Mouse (Mus musculus) thymus, postnatal 36 days (tissue): ENCODE data around the gene Rnf135.
A peak's percentile ranks its signal among the peaks of the same experiment; 100 is the strongest.
"Not testable (repeated sequence)": the region's sequence is repeated elsewhere in the genome, so short reads cannot be mapped to it uniquely, and the experiment has no call there.

Experiments used
- DNase-seq, 2 experiments: peaks; one replicate each; pipeline ENCODE4 v3.0.0; 2022; ENCODE audit warnings: mixed read lengths in 2 of 2

The Rnf135 gene

GRCm38 (mm10) chr11:80163362-80164116, 20.1 kb upstream of the Rnf135 start:
- no peak for DNase-seq

GRCm38 (mm10) chr11:80164224-80164623, 19.4 kb upstream of the Rnf135 start:
- no peak for DNase-seq

GRCm38 (mm10) chr11:80168121-80168520, 15.5 kb upstream of the Rnf135 start:
- no peak for DNase-seq

GRCm38 (mm10) chr11:80168611-80169249, 14.9 kb upstream of the Rnf135 start:
- DNase-seq = no peak

- DNase-seq = no peak
These were observed 14.0 kb upstream of the Rnf135 start for GRCm38 (mm10) chr11:80169629-80170028.

- DNase-seq = no peak
These were observed 13.3 kb upstream of the Rnf135 start for GRCm38 (mm10) chr11:80170351-80170750.

GRCm38 (mm10) chr11:80171884-80172283, 11.8 kb upstream of the Rnf135 start:
- no peak for DNase-seq

GRCm38 (mm10) chr11:80173963-80174670, 9.5 kb upstream of the Rnf135 start:
- DNase-seq = no peak

- no peak for DNase-seq
These were observed 6.4 kb upstream of the Rnf135 start for GRCm38 (mm10) chr11:80176911-80177895.

- DNase-seq = no peak
These were observed 5.3 kb upstream of the Rnf135 start for GRCm38 (mm10) chr11:80178316-80178715.

GRCm38 (mm10) chr11:80181021-80181749, 2.5 kb upstream of the Rnf135 start:
- DNase-seq = no peak

- not testable (repeated sequence) for DNase-seq
These were observed 472 bp upstream of the Rnf135 start for GRCm38 (mm10) chr11:80183054-80183704.

- no peak for DNase-seq
These were observed 950 bp downstream of the Rnf135 start for GRCm38 (mm10) chr11:80184531-80185071.

- DNase-seq = not testable (repeated sequence)
These were observed 1.9 kb downstream of the Rnf135 start for GRCm38 (mm10) chr11:80185441-80185976.

- no peak for DNase-seq
These were observed 6.6 kb downstream of the Rnf135 start for GRCm38 (mm10) chr11:80190280-80190679.

- DNase-seq = no peak
These were observed 10.2 kb downstream of the Rnf135 start for GRCm38 (mm10) chr11:80193827-80194226.

GRCm38 (mm10) chr11:80196351-80196750, 12.7 kb downstream of the Rnf135 start:
- no peak for DNase-seq

- no peak for DNase-seq
These were observed 15.7 kb downstream of the Rnf135 start for GRCm38 (mm10) chr11:80199316-80199715.

GRCm38 (mm10) chr11:80199773-80200172, 16.1 kb downstream of the Rnf135 start:
- DNase-seq = no peak

GRCm38 (mm10) chr11:80200326-80200725, 16.7 kb downstream of the Rnf135 start:
- DNase-seq = peak; percentile 12 to 28

GRCm38 (mm10) chr11:80202296-80202695, 18.6 kb downstream of the Rnf135 start:
- no peak for DNase-seq
